Mouse (Mus musculus): ENCODE measurements around the gene Scube1.
A peak's percentile ranks its signal among the peaks of the same experiment; 100 is the strongest.

GRCm38 (mm10) chr15:83758958-83759357 lies 34.1 kb upstream of the Scube1 start:
- TF ChIP-seq CTCF (IDR thresholded peaks at IDR 0.05) (peak; percentile 84), EP300 (IDR thresholded peaks at IDR 0.05; ENCODE audit: insufficient read depth, low read depth, low read length) (no peak)
